Mouse (Mus musculus) hindbrain, embryonic 11.5 days (tissue): Measurements from ENCODE around the gene Slc30a9. TPM values are rescaled to one million over a fixed set of nuclear protein-coding genes. Genes with fewer than 3 reads are reported as not detected.

Source experiments
- ATAC-seq: fragments of 200-750 bp; cut with Nextera tagmentation; 2 replicates; pipeline ENCODE4 v1.8.0; 2017; ENCODE audit warnings: mild to moderate bottlenecking, moderate TSS enrichment, moderate library complexity; ENCODE audit not compliant: low FRiP score
- DNase-seq: peaks from one replicate; pipeline ENCODE4 v3.0.0-alpha.2; 2015; ENCODE audit warnings: low spot score
- H3K27ac ChIP-seq: fragments of 300-500 bp; sonication (generic); 2 replicates; pipeline ENCODE4 v1.5.1; 2014; ENCODE audit warnings: mild to moderate bottlenecking, low read depth, low read length
- H3K27me3 ChIP-seq: fragments of 300-500 bp; sonication (generic); 2 replicates; pipeline ENCODE4 v1.6.1; 2014; ENCODE audit warnings: mild to moderate bottlenecking, low read length, moderate library complexity, mixed read lengths; ENCODE audit not compliant: control insufficient read depth, insufficient read depth
- H3K36me3 ChIP-seq: fragments of 300-500 bp; sonication (generic); 2 replicates; pipeline ENCODE4 v1.6.1; 2014; ENCODE audit warnings: mild to moderate bottlenecking, low read length, moderate library complexity, mixed read lengths; ENCODE audit not compliant: control insufficient read depth, insufficient read depth
- H3K4me1 ChIP-seq: fragments of 300-500 bp; sonication (generic); replicated peaks from 2 replicates; pipeline ENCODE4 v1.6.1; 2014; ENCODE audit warnings: low read length, mixed read lengths; ENCODE audit not compliant: control insufficient read depth, insufficient read depth
- H3K4me2 ChIP-seq: fragments of 300-500 bp; sonication (generic); replicated peaks from 2 replicates; pipeline ENCODE4 v1.6.1; 2014; ENCODE audit warnings: mild to moderate bottlenecking, low read depth, low read length
- H3K4me3 ChIP-seq: fragments of 300-500 bp; sonication (generic); 2 replicates; pipeline ENCODE4 v1.5.1; 2014; ENCODE audit warnings: low read depth, low read length
- H3K9ac ChIP-seq: fragments of 300-500 bp; sonication (generic); 2 replicates; pipeline ENCODE4 v1.6.1; 2014; ENCODE audit warnings: low read depth, low read length
- H3K9me3 ChIP-seq: fragments of 300-500 bp; sonication (generic); 2 replicates; pipeline ENCODE4 v1.6.1; 2016; ENCODE audit warnings: low read length; ENCODE audit not compliant: control insufficient read depth
- WGBS: fragments of 180-500 bp; shearing (Covaris S2); extraction: QIAGEN DNeasy Blood & Tissue Kit; methylation state at CpG from one replicate; pipeline ENCODE4 v1.1.7; 2014; 5-methylcytosine and 5-hydroxymethylcytosine counted together
- polyA plus RNA-seq: library from polyadenylated mRNA; unstranded; fragments of >200 nt; fragmentation: Nextera tagmentation; extraction: Ambion mirVana; gene quantifications from 2 replicates; pipeline ENCODE4 v1.2.1, GENCODE M21; 2014

Gene Slc30a9
- polyA plus RNA-seq, 1 experiment from 2014 or later: 178 TPM

DNA sequence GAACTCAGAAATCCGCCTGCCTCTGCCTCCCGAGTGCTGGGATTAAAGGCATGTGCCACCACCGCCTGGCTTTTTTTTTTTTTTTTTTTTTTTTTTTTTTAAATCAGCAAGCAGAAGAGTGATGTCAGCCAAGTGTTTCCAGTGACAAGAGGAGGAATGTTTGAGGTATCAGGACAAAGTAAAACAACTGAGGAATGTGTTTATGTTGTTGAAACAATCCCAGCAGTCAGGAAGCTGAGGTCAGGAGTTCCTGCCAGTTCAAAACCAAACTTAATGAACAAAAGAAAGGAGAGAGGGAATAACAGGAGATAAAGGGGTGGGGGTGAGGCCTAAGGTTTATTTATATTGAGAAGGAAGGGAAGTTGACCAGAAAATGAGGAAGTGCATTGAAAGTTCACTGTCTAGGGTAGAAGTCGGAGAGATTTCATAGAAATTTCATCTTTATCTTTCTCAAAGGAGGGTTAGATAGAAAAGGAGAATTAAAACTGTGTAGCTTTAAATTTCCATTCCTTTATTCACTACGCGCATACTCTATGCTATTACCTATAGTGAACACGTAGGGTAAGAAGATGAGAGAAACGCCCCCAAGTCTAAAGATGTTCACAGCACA, 4.9 kb upstream of the Slc30a9 start:
- DNase-seq: no peak
- Histone ChIP-seq H3K27ac (no peak overlapping the region), H3K4me3 (no peak overlapping the region), H3K27me3 (no peaks in the 10 kb centered on the region), H3K36me3 (no peaks in the 10 kb centered on the region), H3K4me1 (no peaks in the 10 kb centered on the region), H3K4me2 (no peak overlapping the region), H3K9me3 (no peaks in the 10 kb centered on the region), H3K9ac (no peak overlapping the region)
- 76% methylated on average over 7 of the region's 8 CpGs for WGBS
- no peak for ATAC-seq

DNA sequence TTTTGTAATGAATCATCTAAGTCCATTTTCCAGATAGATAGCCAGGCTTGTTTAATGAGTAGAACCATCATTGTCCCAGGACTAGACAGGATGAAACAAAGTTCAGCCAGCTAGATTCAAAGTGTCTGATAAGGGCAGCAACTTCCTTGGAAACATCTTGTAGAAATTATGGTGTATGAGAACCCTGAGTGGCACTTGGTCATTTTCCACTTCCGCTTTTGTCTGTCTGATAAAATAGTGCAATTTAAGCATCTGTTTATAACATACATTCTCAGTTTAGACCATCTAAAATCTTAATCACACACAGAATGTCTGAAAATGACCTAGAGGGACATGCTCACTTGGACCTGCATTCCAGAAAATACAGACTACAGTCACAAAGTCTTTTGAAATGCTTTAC, 2.9 kb upstream of the Slc30a9 start:
- Histone ChIP-seq H3K9me3 (no peaks in the 10 kb centered on the region), H3K27ac (no peak overlapping the region), H3K27me3 (no peaks in the 10 kb centered on the region), H3K4me2 (no peak overlapping the region), H3K36me3 (no peaks in the 10 kb centered on the region), H3K9ac (no peak overlapping the region), H3K4me1 (no peaks in the 10 kb centered on the region), H3K4me3 (no peak overlapping the region)
- no peak for DNase-seq
- no peak for ATAC-seq
- 95% methylated on average over 1 of the region's 1 CpGs for WGBS

DNA sequence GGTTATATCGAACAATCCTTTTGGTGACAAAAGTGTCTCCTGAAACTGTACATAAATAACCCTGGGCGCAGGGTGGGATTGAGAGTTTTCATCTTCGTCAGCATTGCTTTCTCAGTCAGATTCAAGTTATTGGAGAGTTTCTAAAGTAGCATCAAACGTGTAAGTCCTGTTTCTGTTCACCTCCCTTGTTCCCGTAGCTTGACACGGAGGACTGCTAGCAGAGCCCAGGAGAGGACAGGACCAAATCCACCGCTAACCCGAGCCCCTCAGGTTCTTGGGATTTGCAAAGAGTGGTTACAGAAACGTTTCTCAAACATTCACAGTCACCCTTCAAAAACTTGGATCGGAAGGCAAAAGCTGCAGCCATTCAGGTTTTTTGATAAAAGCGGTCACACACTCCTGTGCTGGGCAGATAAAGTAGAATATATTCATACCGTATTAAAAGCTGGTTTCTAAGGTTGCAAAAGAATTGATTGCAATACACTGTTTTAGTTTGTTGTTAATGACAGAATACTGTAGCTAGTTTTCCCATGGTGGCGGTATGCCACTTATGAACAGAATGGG, 986 bp downstream of the Slc30a9 start:
- no peak for ATAC-seq
- Histone ChIP-seq H3K27ac (no peak overlapping the region), H3K4me3 (peak overlapping the region; percentile 88), H3K9ac (peak overlapping the region; percentile 89), H3K4me1 (no peaks in the 10 kb centered on the region; the same call in 1 of the 2 replicates), H3K27me3 (no peaks in the 10 kb centered on the region), H3K36me3 (no peaks in the 10 kb centered on the region), H3K4me2 (peak overlapping the region; percentile 66), H3K9me3 (no peaks in the 10 kb centered on the region)
- WGBS: 37% methylated on average over 13 of the region's 13 CpGs
- DNase-seq: peak; percentile 30

DNA sequence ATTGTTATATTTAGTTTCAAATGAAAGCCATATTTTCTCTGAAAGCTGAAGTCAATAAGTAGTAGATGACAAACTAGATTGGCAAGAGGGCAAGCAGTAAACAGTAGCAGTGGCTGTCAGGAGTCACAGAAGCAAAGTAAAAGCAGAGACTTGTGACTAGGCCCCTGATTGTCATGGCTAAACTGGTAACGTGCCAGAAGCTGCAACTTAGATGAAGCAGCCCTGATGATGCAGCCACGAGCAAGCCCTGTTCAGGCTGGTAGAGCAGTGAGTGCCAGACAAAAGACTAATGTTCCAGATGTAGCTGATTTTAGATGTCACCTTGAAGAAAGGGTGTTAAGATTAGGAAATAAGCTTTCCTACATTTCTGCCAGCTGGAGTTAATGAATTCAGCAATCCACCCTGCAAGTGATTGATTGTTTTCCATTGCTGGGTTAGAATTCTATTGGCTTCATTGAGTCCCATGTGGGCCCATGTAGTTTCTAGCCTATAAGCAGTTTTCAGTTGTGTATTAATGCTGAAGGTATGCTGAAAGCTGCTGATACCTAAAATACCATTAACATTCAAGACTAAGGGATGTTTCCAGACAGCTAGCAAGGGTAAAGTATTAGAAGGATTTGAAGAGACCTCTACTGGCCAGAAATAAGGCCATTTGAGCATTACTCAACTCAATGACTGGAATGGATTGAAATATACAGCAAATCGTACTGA, 5.2 kb downstream of the Slc30a9 start:
- WGBS: 74% methylated on average over 3 of the region's 3 CpGs
- DNase-seq (no peak), ATAC-seq (no peak)
- H3K4me2 ChIP-seq: no peak overlapping the region
- H3K4me1 ChIP-seq: no peaks in the 10 kb centered on the region; the same call in 1 of the 2 replicates
- no peak overlapping the region for H3K4me3 ChIP-seq
- H3K9me3 ChIP-seq: no peaks in the 10 kb centered on the region
- no peaks in the 10 kb centered on the region for H3K27me3 ChIP-seq
- no peak overlapping the region for H3K9ac ChIP-seq
- H3K27ac ChIP-seq: no peak overlapping the region
- no peaks in the 10 kb centered on the region for H3K36me3 ChIP-seq

DNA sequence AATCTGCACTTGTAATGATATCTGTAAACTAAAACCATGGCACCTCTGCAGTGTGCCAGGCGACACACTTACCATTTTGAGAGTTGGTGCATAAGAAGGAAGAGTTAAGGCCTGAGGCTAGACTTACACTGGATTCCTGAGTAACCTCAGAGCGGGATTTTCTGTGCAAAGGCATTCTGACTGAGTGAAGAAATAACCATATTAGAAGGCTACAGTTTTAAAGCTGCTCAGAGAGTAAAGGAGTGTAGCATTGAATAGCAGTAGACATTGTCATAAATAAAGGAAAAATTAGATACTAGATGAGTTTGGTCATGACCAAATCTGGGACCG, 5.7 kb downstream of the Slc30a9 start:
- Histone ChIP-seq H3K27ac (no peak overlapping the region), H3K9me3 (no peaks in the 10 kb centered on the region), H3K27me3 (no peaks in the 10 kb centered on the region), H3K4me3 (no peak overlapping the region), H3K4me1 (no peaks in the 10 kb centered on the region; the same call in 1 of the 2 replicates), H3K36me3 (no peaks in the 10 kb centered on the region), H3K4me2 (no peak overlapping the region), H3K9ac (no peak overlapping the region)
- ATAC-seq (no peak), DNase-seq (no peak)
- WGBS: 97% methylated on average over 3 of the region's 3 CpGs

DNA sequence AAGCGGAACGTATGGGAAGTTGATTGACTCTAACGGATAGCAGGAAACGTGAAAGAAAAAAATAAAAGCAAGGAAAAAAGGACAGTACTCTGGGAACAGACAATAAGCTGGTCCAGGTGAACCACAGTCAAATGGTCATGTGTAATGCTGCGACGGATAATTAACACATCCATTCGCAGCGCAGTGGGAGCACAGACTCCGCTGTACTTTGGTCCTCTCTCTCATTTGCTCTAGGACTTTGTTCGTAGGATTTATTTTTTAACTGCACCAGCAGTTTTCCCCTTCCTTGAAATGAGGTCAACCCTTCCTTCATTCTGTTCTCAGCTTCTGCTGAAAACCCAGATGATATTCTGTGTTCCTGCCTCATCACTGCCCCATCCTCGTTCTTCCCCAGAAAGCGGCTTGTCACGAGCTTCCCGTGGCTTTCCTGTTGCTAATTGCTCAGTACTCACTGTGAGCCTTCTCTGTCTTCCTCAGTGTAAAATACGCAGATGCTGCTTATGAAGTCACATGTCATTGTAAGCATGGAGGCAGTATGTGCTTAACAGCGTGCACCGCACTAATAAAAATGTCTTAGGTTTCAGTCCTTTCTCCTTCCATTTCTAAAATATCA, 15.0 kb downstream of the Slc30a9 start:
- no peaks in the 10 kb centered on the region for H3K9me3 ChIP-seq
- no peak for ATAC-seq
- H3K9ac ChIP-seq: no peak overlapping the region
- DNase-seq: no peak
- 92% methylated on average over 17 of the region's 17 CpGs for WGBS
- peaks cover 4% of the 10 kb centered on the region; the same call in 1 of the 2 replicates for H3K36me3 ChIP-seq
- no peaks in the 10 kb centered on the region for H3K27me3 ChIP-seq
- no peaks in the 10 kb centered on the region for H3K4me1 ChIP-seq
- no peak overlapping the region for H3K4me2 ChIP-seq
- H3K4me3 ChIP-seq: no peak overlapping the region
- no peak overlapping the region for H3K27ac ChIP-seq

GRCm38 (mm10) chr5:67324032-67324431, 17.3 kb downstream of the Slc30a9 start:
- no peaks in the 10 kb centered on the region for H3K9me3 ChIP-seq
- H3K4me1 ChIP-seq: no peaks in the 10 kb centered on the region
- no peaks in the 10 kb centered on the region for H3K27me3 ChIP-seq
- H3K4me2 ChIP-seq: no peak overlapping the region
- ATAC-seq (no peak), DNase-seq (no peak)
- H3K36me3 ChIP-seq: no peaks in the 10 kb centered on the region
- no peak overlapping the region for H3K4me3 ChIP-seq
- H3K27ac ChIP-seq: no peak overlapping the region
- H3K9ac ChIP-seq: no peak overlapping the region
- 83% methylated on average over 1 of the region's 1 CpGs for WGBS

- H3K4me2 ChIP-seq: no peak overlapping the region
- H3K36me3 ChIP-seq: no peaks in the 10 kb centered on the region
- H3K9me3 ChIP-seq: no peaks in the 10 kb centered on the region
- no peaks in the 10 kb centered on the region for H3K4me1 ChIP-seq
- 89% methylated on average over 6 of the region's 6 CpGs for WGBS
- H3K27ac ChIP-seq: no peak overlapping the region
- ATAC-seq: no peak
- no peak overlapping the region for H3K9ac ChIP-seq
- H3K4me3 ChIP-seq: no peak overlapping the region
- H3K27me3 ChIP-seq: no peaks in the 10 kb centered on the region
- DNase-seq: no peak
Observed at GRCm38 (mm10) chr5:67340811-67341210, 34.1 kb downstream of the Slc30a9 start.
